Mouse (Mus musculus): ENCODE data around the gene Ppp1r32.

Ppp1r32 gene

DNA sequence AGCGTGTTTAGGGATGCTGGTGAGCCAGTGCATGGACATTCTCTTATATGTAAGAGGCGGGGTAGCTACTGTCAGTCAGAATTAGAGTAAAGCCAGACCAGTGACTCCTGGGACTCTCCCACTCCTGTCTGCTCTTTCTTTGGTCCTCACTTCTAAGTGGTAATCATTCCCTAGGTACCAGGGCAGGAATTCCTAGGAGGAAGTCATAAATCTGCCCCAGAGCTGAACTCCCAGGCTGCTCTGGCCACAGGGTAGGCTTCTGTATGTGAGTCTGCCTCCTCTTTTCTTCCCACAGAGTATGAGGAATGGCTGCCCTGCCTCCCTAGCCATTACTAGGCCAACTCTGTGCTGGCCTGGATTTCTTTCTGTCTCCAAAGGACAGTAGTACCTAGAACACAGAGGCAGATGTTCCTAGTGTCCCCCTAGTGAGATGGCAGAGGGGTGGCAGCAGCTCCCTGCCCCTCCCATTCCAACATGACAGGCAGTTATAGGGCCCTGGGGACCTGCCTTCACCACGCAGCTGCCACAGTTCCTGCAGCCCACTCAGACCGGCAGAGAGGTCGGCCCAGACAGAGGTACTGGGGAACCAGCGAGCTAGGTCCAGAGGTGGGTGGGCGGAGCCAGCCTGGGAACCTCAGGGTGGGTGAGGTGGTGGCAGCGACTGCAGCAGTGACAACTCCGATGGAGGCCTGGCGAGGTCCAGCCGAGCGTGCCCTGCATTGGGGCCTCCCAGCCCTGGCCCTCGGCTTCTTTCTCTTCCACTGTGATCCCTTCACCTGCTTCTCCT lies 57.1 kb downstream of the Ppp1r32 start:
- DNase-seq (ENCODE audit: extremely low spot score, low spot score): no peak

DNA sequence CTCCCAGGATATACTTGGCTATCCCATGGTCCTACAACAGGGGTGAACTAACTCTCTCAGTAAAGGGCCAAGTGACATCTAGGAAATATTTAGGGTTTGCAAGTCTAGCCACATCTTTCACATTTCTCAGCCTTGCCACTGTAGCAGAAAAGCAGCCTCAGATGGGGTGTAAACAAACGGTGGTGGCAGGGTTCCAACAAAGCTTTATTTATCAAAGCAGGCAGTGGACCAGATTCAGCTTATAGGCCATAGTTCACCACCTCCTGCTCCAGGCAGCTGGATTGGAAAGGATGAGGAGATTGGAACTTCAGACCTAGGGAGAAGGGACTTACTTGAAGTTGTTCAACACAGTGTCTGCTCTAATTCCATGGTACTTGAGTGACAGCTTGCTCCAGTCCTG lies 58.0 kb downstream of the Ppp1r32 start:
- no peak for DNase-seq (ENCODE audit: extremely low spot score, low spot score)

All from neural tube, embryonic 10.5 days (tissue).